20 mouse cellular contexts compared by ENCODE assay signal in genomic region chr14:21902456-21902855, GRCm38 (mm10). TPM values are rescaled to one million over a fixed set of nuclear protein-coding genes. Genes with fewer than 3 reads are reported as not detected.
DNase-seq lines count a peak whose midpoint lies in the region; ATAC-seq and TF ChIP-seq lines count a peak whose summit lies in the region.
"Had no signal": no experiment of that assay in that cellular context is flagged by ENCODE, and none has a peak within 500 bp of the region (broad histone marks: within the 10 kb centered on the region; RNA-seq: fewer than 3 reads in every experiment).

No protein-coding gene starts in this region.

- peak; percentile 46 to 76 for DNase-seq in adrenal gland, adult (ENCODE audit: inconsistent age in 2 of 2, low spot score in 1 of 2)
- DNase-seq in adrenal gland, adult 18-20 months (ENCODE audit: low spot score in 2 of 2), result no peak
- peak; percentile 44 for DNase-seq in heart, adult 11 months
- DNase-seq in liver, embryonic 11.5 days (ENCODE audit: low spot score), result peak; percentile 19
- no peak for DNase-seq in liver
- no peak for DNase-seq in left cerebral cortex, adult 2 months (ENCODE audit: extremely low spot score in 1 of 2, low spot score in 2 of 2)
- DNase-seq: B cell, adult 2 months; cerebellum, adult 11 months; cerebellum, adult 9-10 months; cerebellum, postnatal 25 days; gastrocnemius, postnatal 14 days; heart, postnatal 10 days had no signal

- no peak overlapping the region for H3K9ac ChIP-seq in heart, embryonic 12.5 days
- no peak overlapping the region for H3K9ac ChIP-seq in liver, embryonic 11.5 days (ENCODE audit: low read depth, low read length)
- H3K9ac ChIP-seq: embryonic facial prominence, embryonic 13.5 days; forebrain, embryonic 12.5 days; hindbrain, embryonic 14.5 days had no signal

- no peak for TF ChIP-seq CTCF in left cerebral cortex, adult 2 months (IDR thresholded peaks at IDR 0.05)

- no peak overlapping the region for H3K4me2 ChIP-seq in heart, embryonic 12.5 days
- H3K4me2 ChIP-seq in liver, embryonic 11.5 days, result no peak overlapping the region
- H3K4me2 ChIP-seq: embryonic facial prominence, embryonic 13.5 days; forebrain, embryonic 12.5 days; hindbrain, embryonic 14.5 days had no signal

- no peak overlapping the region for H3K4me3 ChIP-seq in heart, embryonic 12.5 days
- no peak overlapping the region for H3K4me3 ChIP-seq in liver, embryonic 11.5 days (ENCODE audit: low read depth, low read length)
- no peak overlapping the region for H3K4me3 ChIP-seq in left cerebral cortex, adult 2 months
- H3K4me3 ChIP-seq: embryonic facial prominence, embryonic 13.5 days; forebrain, embryonic 12.5 days had no signal

- H3K4me1 ChIP-seq in heart, embryonic 12.5 days (replicated peaks), result peaks cover 28% of the 10 kb centered on the region
- H3K4me1 ChIP-seq in liver, embryonic 11.5 days (replicated peaks; ENCODE audit: control insufficient read depth, insufficient read depth, low read length), result 0 out of 2 replicates have a peak, but pooled peaks cover 6% of the 10 kb centered on the region

- no peaks in the 10 kb centered on the region for H3K9me3 ChIP-seq in heart, embryonic 12.5 days (replicated peaks)
- no peaks in the 10 kb centered on the region for H3K9me3 ChIP-seq in liver, embryonic 11.5 days (ENCODE audit: control insufficient read depth, low read length)
- H3K9me3 ChIP-seq: embryonic facial prominence, embryonic 13.5 days; forebrain, embryonic 12.5 days; G1E had no signal

- intact Hi-C loops in left cerebral cortex, adult 2 months (cut with DNase I), result no loop called here

- ATAC-seq in heart, embryonic 12.5 days (ENCODE audit: insufficient number of reproducible peaks, low FRiP score), result no peak
- no peak for ATAC-seq in liver, embryonic 11.5 days (replicated peaks; ENCODE audit: low FRiP score)
- ATAC-seq: CD4-positive, CD25-positive, alpha-beta regulatory T cell, adult 4 months; forebrain, embryonic 16.5 days; intestine, embryonic 16.5 days had no signal

- H3K27ac ChIP-seq in heart, embryonic 12.5 days (ENCODE audit: poor library complexity, severe bottlenecking), result no peak overlapping the region
- H3K27ac ChIP-seq in liver, embryonic 11.5 days (ENCODE audit: low read depth, low read length), result no peak overlapping the region
- H3K27ac ChIP-seq in left cerebral cortex, adult 2 months, result no peak overlapping the region
- H3K27ac ChIP-seq: embryonic facial prominence, embryonic 13.5 days; forebrain, embryonic 12.5 days; hindbrain, embryonic 14.5 days had no signal

- no peaks in the 10 kb centered on the region for H3K36me3 ChIP-seq in heart, embryonic 12.5 days
- H3K36me3 ChIP-seq in liver, embryonic 11.5 days (ENCODE audit: control insufficient read depth, insufficient read depth, low read length), result no peaks in the 10 kb centered on the region
- H3K36me3 ChIP-seq: embryonic facial prominence, embryonic 13.5 days; forebrain, embryonic 12.5 days; G1E had no signal

- no peaks in the 10 kb centered on the region for H3K27me3 ChIP-seq in heart, embryonic 12.5 days (replicated peaks)
- no peaks in the 10 kb centered on the region for H3K27me3 ChIP-seq in liver, embryonic 11.5 days (replicated peaks; ENCODE audit: control insufficient read depth, insufficient read depth, low read length)
- H3K27me3 ChIP-seq: embryonic facial prominence, embryonic 13.5 days; forebrain, embryonic 12.5 days had no signal

- 87% methylated on average over 3 of the region's 3 CpGs for WGBS in heart, embryonic 12.5 days
- 65% methylated on average over 3 of the region's 3 CpGs for WGBS in liver, embryonic 11.5 days

RNA-seq across cellular contexts. Expression of gene Comtd1, which starts 53.7 kb away (rescaled TPM):
- 10 to 100 TPM; 60.4 to 63.9 TPM for total RNA-seq in adrenal gland, adult 18-20 months (2021)
- 40.8 and 43.5 TPM in 2 replicates for polyA plus RNA-seq in heart, embryonic 12.5 days (2016; fragmentation: Nextera tagmentation; extraction: Ambion mirVana)
- 54.4 and 59.0 TPM in 2 replicates for polyA plus RNA-seq in liver, embryonic 11.5 days (2014; fragmentation: Nextera tagmentation; extraction: Ambion mirVana)
- 10 to 100 TPM; 22.8 to 24.9 TPM for total RNA-seq in left cerebral cortex, adult 2 months (2021)

Comparison
In these comparisons a context has a peak if more than half of its experiments do, and no peak if none do; other contexts are left out.
1. DNase-seq: peak in adrenal gland, adult (2 of 2), heart, adult 11 months (single experiment) and liver, embryonic 11.5 days (single experiment); none in adrenal gland, adult 18-20 months (0 of 2), liver (single experiment) and left cerebral cortex, adult 2 months (0 of 2).